Comparison of ENCODE assay signal across 9 mouse cellular contexts in the genomic region with DNA sequence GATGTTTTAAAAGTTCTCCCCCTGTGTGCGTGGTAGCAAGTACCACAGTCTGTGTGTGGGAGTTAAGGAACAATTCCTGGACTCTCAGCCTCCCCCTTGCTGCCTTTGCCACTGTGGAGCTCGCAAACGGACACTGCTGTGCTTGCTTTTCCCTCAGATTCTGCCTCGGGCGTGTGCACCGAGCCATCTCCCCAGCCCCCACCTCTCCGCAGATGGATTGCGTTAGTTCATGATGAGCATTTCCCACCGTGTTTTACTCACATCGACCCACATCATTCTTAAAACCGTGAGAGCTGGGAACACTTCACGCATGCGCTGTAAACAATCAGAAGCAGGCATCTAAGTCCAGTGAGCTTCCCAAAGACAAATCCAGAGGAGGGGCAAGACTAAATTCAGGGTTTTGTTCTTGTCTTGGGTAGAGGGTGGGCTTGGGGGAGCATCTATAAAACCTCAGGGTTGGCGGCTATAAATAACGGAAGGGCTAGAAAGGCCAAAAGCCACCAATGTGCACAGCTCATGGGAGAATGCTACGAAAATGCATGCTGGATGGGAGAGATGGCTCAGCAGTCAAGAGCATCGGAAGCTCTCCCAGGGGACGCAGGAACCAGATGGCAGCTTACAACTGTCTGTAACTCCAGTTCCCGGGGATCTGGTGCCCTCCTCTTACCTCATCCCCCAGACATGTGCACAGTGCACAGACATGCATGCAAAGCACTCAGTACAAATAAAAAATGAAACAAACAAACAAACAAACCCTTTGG. TPM values are rescaled to one million over a fixed set of nuclear protein-coding genes. Genes with fewer than 3 reads are reported as not detected.
DNase-seq lines count a peak whose midpoint lies in the region; ATAC-seq and TF ChIP-seq lines count a peak whose summit lies in the region.
"Had no signal": no experiment of that assay in that cellular context is flagged by ENCODE, and none has a peak within 500 bp of the region (broad histone marks: within the 10 kb centered on the region; RNA-seq: fewer than 3 reads in every experiment).

No protein-coding gene starts in this region.

- H3K27ac ChIP-seq in gastrocnemius, adult 2 months: no peak overlapping the region
- peak overlapping the region; percentile 35 for H3K27ac ChIP-seq in forebrain, postnatal 0 days (ENCODE audit: low read depth, low read length)
- peak overlapping the region; percentile 81 for H3K27ac ChIP-seq in neural tube, embryonic 13.5 days (replicated peaks)

- intact Hi-C loops in gastrocnemius, adult 2 months (cut with DNase I): no loop called here

- no peaks in the 10 kb centered on the region for H3K27me3 ChIP-seq in forebrain, postnatal 0 days (ENCODE audit: insufficient read depth, low read length)
- no peaks in the 10 kb centered on the region for H3K27me3 ChIP-seq in neural tube, embryonic 13.5 days

- H3K4me3 ChIP-seq in gastrocnemius, adult 2 months: peak overlapping the region; percentile 53
- 0 out of 2 replicates have a peak overlapping the region, but pooled peaks have one; percentile 7 for H3K4me3 ChIP-seq in forebrain, postnatal 0 days (ENCODE audit: low read depth, low read length)
- H3K4me3 ChIP-seq in neural tube, embryonic 13.5 days: peak overlapping the region; percentile 31
- H3K4me3 ChIP-seq: myocyte had no signal

- H3K4me1 ChIP-seq in forebrain, postnatal 0 days (ENCODE audit: insufficient read depth): 0 out of 2 replicates have a peak, but pooled peaks cover 13% of the 10 kb centered on the region
- peaks cover 36% of the 10 kb centered on the region for H3K4me1 ChIP-seq in neural tube, embryonic 13.5 days (replicated peaks)

- no peaks in the 10 kb centered on the region for H3K36me3 ChIP-seq in forebrain, postnatal 0 days (ENCODE audit: insufficient read depth)
- no peaks in the 10 kb centered on the region for H3K36me3 ChIP-seq in neural tube, embryonic 13.5 days

- 51% methylated on average over 19 of the region's 19 CpGs for WGBS in forebrain, postnatal 0 days
- WGBS in neural tube, embryonic 13.5 days: 12% methylated on average over 19 of the region's 19 CpGs

- peak overlapping the region; percentile 39 for H3K4me2 ChIP-seq in forebrain, postnatal 0 days (ENCODE audit: low read depth)
- H3K4me2 ChIP-seq in neural tube, embryonic 13.5 days: peak overlapping the region; percentile 56

- DNase-seq in gastrocnemius, adult 2 months: peak; percentile 20
- DNase-seq in gastrocnemius, postnatal 25 days: no peak
- peak; percentile 22 for DNase-seq in cerebellum, adult 8-10 months
- peak; percentile 66 for DNase-seq in forebrain, postnatal 0 days
- DNase-seq in layer of hippocampus, postnatal 14 days (ENCODE audit: low spot score in 2 of 2): peak; percentile 60 to 62
- DNase-seq in adrenal gland, postnatal 4 days (ENCODE audit: low spot score in 2 of 2): no peak
- DNase-seq in spleen, postnatal 10 days (ENCODE audit: low spot score in 2 of 2): no peak

- no peaks in the 10 kb centered on the region for H3K9me3 ChIP-seq in forebrain, postnatal 0 days (ENCODE audit: low read length)
- no peaks in the 10 kb centered on the region for H3K9me3 ChIP-seq in neural tube, embryonic 13.5 days

- 0 out of 2 replicates have a peak overlapping the region, but pooled peaks have one; percentile 22 for H3K9ac ChIP-seq in forebrain, postnatal 0 days
- peak overlapping the region; percentile 56 for H3K9ac ChIP-seq in neural tube, embryonic 13.5 days

- peak; percentile 82 for ATAC-seq in forebrain, postnatal 0 days
- ATAC-seq in neural tube, embryonic 13.5 days (ENCODE audit: low read depth): peak; percentile 90

- TF ChIP-seq CTCF in gastrocnemius, adult 2 months (IDR thresholded peaks at IDR 0.05): no peak
- no peak; the same call in 1 of the 2 replicates for TF ChIP-seq CTCF in forebrain, postnatal 0 days (IDR thresholded peaks at IDR 0.05; ENCODE audit: low read depth)

RNA-seq across cellular contexts. Expression of a gene that starts 27.5 kb away (rescaled TPM):
- total RNA-seq in gastrocnemius, adult 2 months (2021): not detected
- total RNA-seq in gastrocnemius, postnatal 25 days (2021): not detected
- total RNA-seq in forebrain, postnatal 0 days (2014; rRNA removed): 12.9 and 15.8 TPM in 2 replicates
- 3.2 and 5.0 TPM in 2 replicates for polyA plus RNA-seq in forebrain, postnatal 0 days (2015; fragmentation: Nextera tagmentation; extraction: Ambion mirVana)
- total RNA-seq in layer of hippocampus, postnatal 14 days (2021): 10 to 100 TPM; 14.2 to 14.7 TPM
- 2.7 and 2.9 TPM in 2 replicates for polyA plus RNA-seq in neural tube, embryonic 13.5 days (2015; fragmentation: Nextera tagmentation; extraction: Ambion mirVana)
- 1 to 10 TPM in 1 of 2 experiments, under 1 TPM in 1; 0.76 to 2.6 TPM for total RNA-seq in adrenal gland, postnatal 4 days (2021)
- polyA plus RNA-seq: myocyte had no signal

Comparison
In these comparisons a context has a peak if more than half of its experiments do, and no peak if none do; other contexts are left out.
1. DNase-seq: peak in gastrocnemius, adult 2 months (single experiment), cerebellum, adult 8-10 months (single experiment), forebrain, postnatal 0 days (single experiment) and layer of hippocampus, postnatal 14 days (2 of 2); none in gastrocnemius, postnatal 25 days (single experiment), adrenal gland, postnatal 4 days (0 of 2) and spleen, postnatal 10 days (0 of 2).
2. Peak in every context shown above with its lines, with median percentiles within 50 percentile points of each other: H3K4me3 ChIP-seq.